Comparison of ENCODE assay signal across 8 mouse cellular contexts in the genomic region with DNA sequence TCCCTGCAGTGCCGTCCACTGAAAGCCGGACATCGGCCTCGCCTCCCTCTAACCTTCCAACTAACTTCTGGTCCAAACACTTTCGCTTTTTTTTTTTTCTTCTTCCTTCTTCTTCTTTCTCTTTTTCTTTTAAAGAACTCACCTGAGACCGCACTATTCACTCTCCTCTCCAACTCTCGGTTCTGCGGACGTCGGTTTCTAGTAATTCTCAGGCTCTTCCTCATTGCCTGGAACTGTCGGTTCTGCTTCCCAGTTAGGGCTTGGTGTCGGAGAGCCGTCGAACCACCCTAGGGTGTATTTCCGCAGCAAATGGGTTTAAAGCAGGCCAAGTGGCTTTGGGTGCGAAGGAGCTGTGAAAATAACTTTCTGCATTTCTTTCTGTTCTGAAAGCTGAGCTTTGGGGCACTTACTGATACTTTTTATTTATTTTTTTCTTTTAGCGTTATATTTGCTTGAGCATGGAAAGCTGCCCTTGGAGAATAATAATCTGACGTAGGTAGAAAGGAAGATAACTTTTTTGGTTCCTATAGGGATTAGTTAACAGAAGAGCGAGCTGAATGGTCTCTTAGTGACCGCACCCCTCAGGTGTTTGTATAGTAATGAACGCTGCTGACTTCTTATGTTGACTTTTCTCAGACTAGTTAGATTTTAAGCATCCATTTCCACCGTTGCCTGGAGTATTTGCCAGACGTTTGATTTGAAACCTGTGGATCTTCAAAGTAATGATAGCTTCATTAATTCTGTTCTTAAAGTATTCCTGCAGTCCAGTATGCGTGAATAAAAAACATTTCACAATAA. TPM values are rescaled to one million over a fixed set of nuclear protein-coding genes. Genes with fewer than 3 reads are reported as not detected.
A peak's percentile ranks its signal among the peaks of the same experiment; 100 is the strongest.
DNase-seq lines count a peak whose midpoint lies in the region; ATAC-seq lines count a peak whose summit lies in the region.

No protein-coding gene starts in this region.

- peaks cover 8% of the 10 kb centered on the region for H3K27me3 ChIP-seq in kidney, embryonic 15.5 days
- no peaks in the 10 kb centered on the region; the same call in 1 of the 2 replicates for H3K27me3 ChIP-seq in embryonic facial prominence, embryonic 10.5 days (replicated peaks; ENCODE audit: low read depth, poor library complexity, severe bottlenecking)
- peaks cover 4% of the 10 kb centered on the region; the same call in 1 of the 2 replicates for H3K27me3 ChIP-seq in hindbrain, embryonic 16.5 days (replicated peaks; ENCODE audit: control insufficient read depth, insufficient read depth, low read length)

- no peaks in the 10 kb centered on the region for H3K9me3 ChIP-seq in kidney, embryonic 15.5 days (replicated peaks)
- no peaks in the 10 kb centered on the region for H3K9me3 ChIP-seq in embryonic facial prominence, embryonic 10.5 days
- no peaks in the 10 kb centered on the region for H3K9me3 ChIP-seq in hindbrain, embryonic 16.5 days (ENCODE audit: control insufficient read depth, low read length)

- H3K4me3 ChIP-seq in kidney, embryonic 15.5 days (replicated peaks) = peak overlapping the region; percentile 98
- H3K4me3 ChIP-seq in embryonic facial prominence, embryonic 10.5 days = peak overlapping the region; percentile 99
- peak overlapping the region; percentile 56 for H3K4me3 ChIP-seq in hindbrain, embryonic 16.5 days (ENCODE audit: low read length)

- peaks cover 17% of the 10 kb centered on the region for H3K4me1 ChIP-seq in kidney, embryonic 15.5 days
- H3K4me1 ChIP-seq in embryonic facial prominence, embryonic 10.5 days = peaks cover 16% of the 10 kb centered on the region
- peaks cover 13% of the 10 kb centered on the region for H3K4me1 ChIP-seq in hindbrain, embryonic 16.5 days (ENCODE audit: control insufficient read depth, insufficient read depth, low read depth, low read length)

- no peak for DNase-seq in kidney, postnatal 14 days
- no peak for DNase-seq in embryonic facial prominence, embryonic 10.5 days (ENCODE audit: low spot score)
- DNase-seq in mesoderm, embryonic 11.5 days (ENCODE audit: low read depth, low spot score) = peak; percentile 9
- no peak for DNase-seq in yolk sac, embryonic 10.5 days (ENCODE audit: low spot score)
- DNase-seq in ovary, postnatal 10 days (ENCODE audit: low spot score) = no peak
- no peak for DNase-seq in layer of hippocampus, postnatal 14 days (ENCODE audit: low spot score in 2 of 2)

- H3K36me3 ChIP-seq in kidney, embryonic 15.5 days = no peaks in the 10 kb centered on the region
- H3K36me3 ChIP-seq in embryonic facial prominence, embryonic 10.5 days (replicated peaks) = no peaks in the 10 kb centered on the region
- H3K36me3 ChIP-seq in hindbrain, embryonic 16.5 days (ENCODE audit: control insufficient read depth, insufficient read depth, low read length) = no peaks in the 10 kb centered on the region

- WGBS in kidney, embryonic 15.5 days = 15% methylated on average over 24 of the region's 24 CpGs
- 24% methylated on average over 24 of the region's 24 CpGs for WGBS in embryonic facial prominence, embryonic 10.5 days
- WGBS in hindbrain, embryonic 16.5 days = 22% methylated on average over 24 of the region's 24 CpGs

- peak overlapping the region; percentile 98 for H3K27ac ChIP-seq in kidney, embryonic 15.5 days
- peak overlapping the region; percentile 100 for H3K27ac ChIP-seq in embryonic facial prominence, embryonic 10.5 days (replicated peaks)
- H3K27ac ChIP-seq in hindbrain, embryonic 16.5 days (ENCODE audit: low read depth, low read length) = peak overlapping the region; percentile 92

- peak overlapping the region; percentile 86 for H3K4me2 ChIP-seq in kidney, embryonic 15.5 days
- peak overlapping the region; percentile 98 for H3K4me2 ChIP-seq in hindbrain, embryonic 16.5 days (ENCODE audit: low read length)

- peak overlapping the region; percentile 97 for H3K9ac ChIP-seq in kidney, embryonic 15.5 days
- H3K9ac ChIP-seq in hindbrain, embryonic 16.5 days (ENCODE audit: low read depth, low read length) = peak overlapping the region; percentile 80

- no peak for ATAC-seq in kidney, embryonic 15.5 days (replicated peaks; ENCODE audit: low FRiP score)
- no peak for ATAC-seq in hindbrain, embryonic 16.5 days

RNA-seq across cellular contexts. Expression of gene Ap1g1, which starts 1.3 kb away (rescaled TPM):
- polyA plus RNA-seq in kidney, embryonic 15.5 days (2015; fragmentation: Nextera tagmentation; extraction: Ambion mirVana) = 45.4 TPM in 2 replicates
- polyA plus RNA-seq in embryonic facial prominence, embryonic 10.5 days (2016; fragmentation: Nextera tagmentation; extraction: Ambion mirVana) = 48.4 and 52.9 TPM in 2 replicates
- 42.7 and 50.3 TPM in 2 replicates for polyA plus RNA-seq in hindbrain, embryonic 16.5 days (2015; fragmentation: Nextera tagmentation; extraction: Ambion mirVana)
- total RNA-seq in layer of hippocampus, postnatal 14 days (2021) = 10 to 100 TPM; 85.2 to 88.6 TPM

RNA-seq across cellular contexts. Expression of gene Atxn1l, which starts 42.1 kb away (rescaled TPM):
- 7.3 and 7.9 TPM in 2 replicates for polyA plus RNA-seq in kidney, embryonic 15.5 days (2015; fragmentation: Nextera tagmentation; extraction: Ambion mirVana)
- 8.3 and 9.6 TPM in 2 replicates for polyA plus RNA-seq in embryonic facial prominence, embryonic 10.5 days (2016; fragmentation: Nextera tagmentation; extraction: Ambion mirVana)
- 3.9 and 4.0 TPM in 2 replicates for polyA plus RNA-seq in hindbrain, embryonic 16.5 days (2015; fragmentation: Nextera tagmentation; extraction: Ambion mirVana)
- total RNA-seq in layer of hippocampus, postnatal 14 days (2021) = 10 to 100 TPM; 40.9 to 44.5 TPM
